Mouse (Mus musculus): ENCODE results near the gene Rgsl1. TPM values are rescaled to one million over a fixed set of nuclear protein-coding genes. Genes with fewer than 3 reads are reported as not detected.

The Rgsl1 gene
- polyA plus RNA-seq, 3 experiments from 2014 or later, result 0.17 to 0.26 TPM; not detected in 1

- ATAC-seq, result peak; percentile 84
These were observed 103.8 kb downstream of the Rgsl1 start, which contains the start of gene Rgs16 for GRCm38 (mm10) chr1:153740145-153740544. TSS of gene Rgs16 (plus strand) at chr1:153740349.

GRCm38 (mm10) chr1:153739437-153740015 is 104.4 kb downstream of the Rgsl1 start:
- peak; percentile 18 for ATAC-seq

- ATAC-seq, result no peak
These were observed 106.5 kb downstream of the Rgsl1 start for GRCm38 (mm10) chr1:153737101-153738085.

- ATAC-seq, result no peak
These were observed 107.8 kb downstream of the Rgsl1 start for GRCm38 (mm10) chr1:153736096-153736495.

GRCm38 (mm10) chr1:153734866-153735265 is 109.1 kb downstream of the Rgsl1 start:
- ATAC-seq, result no peak

- no peak for ATAC-seq
These were observed 110.8 kb downstream of the Rgsl1 start for GRCm38 (mm10) chr1:153733181-153733580.

- no peak for ATAC-seq
These were observed 113.3 kb downstream of the Rgsl1 start for GRCm38 (mm10) chr1:153730671-153731070.

GRCm38 (mm10) chr1:153729806-153730205 is 114.1 kb downstream of the Rgsl1 start:
- peak; percentile 57 for ATAC-seq

Other genes starting within 250 kb of the Rgsl1 start
- gene Rgs8, start 191.1 kb downstream of the Rgsl1 start, polyA plus RNA-seq (2017; shearing (Covaris generic)), result under 1 TPM; 0.35 to 0.68 (median 0.36) TPM
- gene Rgs16, start 103.8 kb downstream of the Rgsl1 start, polyA plus RNA-seq (2017; shearing (Covaris generic)), result 10 to 100 TPM; 19.8 to 37.6 (median 35.0) TPM
- 10 to 100 TPM; 38.2 to 49.4 (median 41.8) TPM for gene Rnasel, start 94.7 kb downstream of the Rgsl1 start, polyA plus RNA-seq (2017; shearing (Covaris generic))
- under 1 TPM in 1 of 3 experiments, not detected in 2; 0.46 TPM for gene Teddm1b, start 30.2 kb upstream of the Rgsl1 start, polyA plus RNA-seq (2017; shearing (Covaris generic))
- gene Teddm1a, start 47.6 kb upstream of the Rgsl1 start, polyA plus RNA-seq (2017; shearing (Covaris generic)), result under 1 TPM in 1 of 3 experiments, not detected in 2; 0.78 TPM
- gene Glul, start 55.8 kb upstream of the Rgsl1 start, polyA plus RNA-seq (2017; shearing (Covaris generic)), result 10 to 100 TPM; 21.0 to 30.6 (median 29.8) TPM
- under 1 TPM; 0.23 to 0.51 (median 0.29) TPM for gene Teddm2, start 56.1 kb upstream of the Rgsl1 start, polyA plus RNA-seq (2017; shearing (Covaris generic))